Mouse (Mus musculus) C2C12 (cell line): ENCODE measurements around the gene Ltbp4.

ENCODE experiments used
- CTCF ChIP-seq: IDR thresholded peaks from one replicate; pipeline ENCODE4 v1.5.1; 2011; ENCODE audit not compliant: control insufficient read depth, insufficient read depth, insufficient read length
- MAX ChIP-seq: IDR thresholded peaks from one replicate; pipeline ENCODE4 v1.6.1; 2011; ENCODE audit warnings: mild to moderate bottlenecking, control low read depth
- USF1 ChIP-seq: IDR thresholded peaks from one replicate; pipeline ENCODE4 v1.6.1; 2011; ENCODE audit warnings: low read depth, mild to moderate bottlenecking, control low read depth, moderate library complexity

DNA sequence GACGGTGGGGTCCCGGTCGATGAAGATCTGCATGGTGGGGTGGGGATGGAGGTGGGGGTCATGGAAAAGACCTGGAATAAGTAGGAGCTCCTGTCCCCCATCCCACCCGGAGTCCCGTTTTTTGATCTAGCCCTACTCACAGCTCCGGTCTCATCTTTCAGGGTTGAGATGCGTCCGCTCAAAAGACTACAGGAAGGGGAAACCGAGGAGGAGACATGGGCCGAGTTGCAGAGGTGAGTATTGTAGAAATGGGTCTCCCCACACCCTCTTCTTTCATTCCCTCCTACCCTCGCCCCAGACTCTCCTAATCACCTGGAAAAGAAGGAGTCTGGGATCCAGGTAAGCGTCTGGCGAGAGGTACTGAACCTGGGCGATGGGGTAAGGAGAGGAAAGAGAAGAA is 17.8 kb upstream of the Ltbp4 start:
- TF ChIP-seq CTCF (no peak), MAX (no peak), USF1 (no peak)
